Mouse (Mus musculus): ENCODE results near the gene Cxcl10. TPM values are rescaled to one million over a fixed set of nuclear protein-coding genes. Genes with fewer than 3 reads are reported as not detected.
"Not testable (repeated sequence)": the region's sequence is repeated elsewhere in the genome, so short reads cannot be mapped to it uniquely, and the experiment has no call there.

Gene Cxcl10
- polyA plus RNA-seq, 1 experiment, result 7.0 TPM

DNA sequence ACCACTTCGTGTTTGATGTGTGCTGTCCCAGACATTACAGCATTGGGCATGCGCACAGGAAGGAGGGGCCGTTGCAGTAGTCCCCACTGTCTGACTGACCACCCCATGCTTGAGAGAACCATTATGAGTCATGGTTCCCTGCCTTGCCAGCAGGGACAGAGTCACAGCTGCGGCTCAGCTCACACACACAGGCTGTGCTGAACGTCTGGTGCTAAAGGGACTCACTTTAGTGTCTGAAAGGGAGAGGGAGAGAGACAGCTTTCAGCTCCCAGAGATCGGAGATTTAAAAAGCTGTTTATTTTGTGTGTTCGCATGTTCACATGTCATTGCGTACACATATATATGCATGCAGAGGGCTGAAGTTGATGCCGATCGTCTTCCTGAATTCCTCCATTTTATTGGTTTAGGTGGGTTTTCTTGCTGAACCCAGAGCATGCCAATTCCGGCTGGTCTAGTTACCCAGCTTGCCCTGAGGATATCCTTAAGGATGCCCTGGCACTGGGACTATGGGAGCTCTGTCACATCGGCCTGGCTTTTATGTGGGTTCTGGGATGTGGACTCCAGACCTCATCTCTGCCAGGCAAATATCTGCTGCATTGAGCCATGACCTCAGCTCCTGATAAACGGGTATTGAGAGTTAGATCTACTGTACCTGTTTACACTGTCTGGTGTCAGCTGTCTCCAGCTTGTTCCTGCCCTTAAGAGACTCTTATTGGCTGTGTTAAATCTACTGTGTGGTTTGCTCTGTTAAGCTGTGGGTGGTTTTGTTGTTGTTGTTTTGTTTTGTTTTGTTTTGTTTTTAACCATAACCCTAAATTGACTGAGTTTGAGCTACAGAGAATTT lies 20.7 kb upstream of the Cxcl10 start:
- no peak for DNase-seq (ENCODE audit: low spot score)

DNA sequence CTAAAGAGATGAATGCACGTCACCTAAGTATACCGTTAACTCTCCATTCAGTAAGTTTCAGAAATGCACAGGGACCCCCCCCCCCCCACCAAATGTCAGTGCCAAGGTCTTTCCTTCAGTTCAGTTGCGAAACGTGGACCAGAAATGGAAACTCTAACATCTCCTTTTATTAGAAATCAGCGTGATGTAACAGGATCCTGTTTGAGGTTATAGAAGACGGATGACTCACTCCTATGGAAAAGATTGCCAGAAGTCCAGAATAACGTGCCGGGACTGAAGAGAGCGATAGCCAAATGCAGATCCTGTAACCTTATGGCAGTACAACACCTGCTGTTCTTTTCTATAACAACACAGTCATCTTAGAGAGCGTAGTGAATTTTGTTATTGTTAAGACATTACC lies 19.7 kb upstream of the Cxcl10 start:
- DNase-seq (ENCODE audit: low spot score), result no peak

DNA sequence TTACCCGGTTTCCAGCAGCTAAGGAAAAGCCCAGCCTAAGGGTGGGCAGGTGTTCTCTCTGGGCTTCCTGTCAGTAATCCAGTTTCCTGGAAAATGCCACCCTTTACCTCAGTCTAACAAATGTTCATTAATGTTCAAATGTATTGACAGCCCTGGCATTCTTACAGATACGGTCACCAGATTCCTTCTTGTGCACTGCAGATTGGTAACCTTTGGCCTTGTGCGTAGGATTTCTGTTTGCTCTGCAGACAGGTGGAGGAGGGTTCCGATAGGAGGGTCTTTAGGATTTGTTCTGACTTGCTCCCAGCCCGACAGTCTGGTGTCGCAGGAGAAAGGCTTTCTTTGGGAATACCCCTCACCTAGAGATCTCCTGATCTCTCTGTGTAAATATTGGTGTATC lies 17.9 kb upstream of the Cxcl10 start:
- DNase-seq (ENCODE audit: low spot score), result no peak

DNA sequence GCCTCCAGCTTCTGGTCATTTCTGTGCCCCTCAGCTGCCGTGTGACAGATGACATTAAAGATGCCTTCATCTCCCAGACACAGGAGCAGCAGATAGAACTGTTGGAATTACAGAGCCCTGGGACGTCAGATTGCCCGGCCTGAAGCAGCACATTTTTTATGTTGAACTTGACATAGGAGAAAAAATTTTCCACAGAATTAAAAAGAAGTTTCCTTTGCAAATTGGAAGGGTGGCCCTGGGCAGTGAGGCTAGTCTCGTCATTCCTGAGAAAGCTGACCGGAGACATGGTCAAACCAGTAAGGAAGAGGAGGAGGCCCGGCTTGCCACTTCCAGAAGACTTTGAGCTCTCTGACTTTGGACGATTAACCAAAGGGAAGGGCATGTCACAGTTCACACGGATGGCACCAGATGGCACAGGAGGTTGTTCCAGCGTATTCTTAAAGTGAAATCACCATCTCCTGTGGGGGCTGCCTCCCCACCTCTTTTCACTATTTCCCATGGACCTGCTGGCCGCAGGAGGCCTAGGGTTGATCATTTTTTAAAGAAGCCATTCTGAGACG lies 16.5 kb upstream of the Cxcl10 start:
- DNase-seq (ENCODE audit: low spot score), result no peak

DNA sequence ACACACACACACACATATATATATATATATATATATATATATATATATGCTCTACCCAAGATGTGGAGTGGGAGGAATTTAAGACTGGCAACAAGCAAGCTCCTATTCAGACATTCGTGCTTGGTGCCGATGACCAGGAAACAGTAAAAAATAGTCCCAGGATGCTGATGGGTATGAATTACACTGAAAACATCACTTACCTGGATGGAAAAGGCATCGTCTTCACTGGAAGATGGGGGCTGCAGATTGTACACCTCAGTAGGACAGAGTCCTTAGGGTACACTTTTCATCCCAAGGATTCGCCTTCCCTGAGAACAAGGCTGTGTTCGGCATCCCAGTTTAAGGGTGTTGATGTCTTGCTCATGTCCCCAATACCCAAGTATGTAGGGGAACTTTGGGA lies 15.3 kb upstream of the Cxcl10 start:
- DNase-seq (ENCODE audit: low spot score), result no peak

DNA sequence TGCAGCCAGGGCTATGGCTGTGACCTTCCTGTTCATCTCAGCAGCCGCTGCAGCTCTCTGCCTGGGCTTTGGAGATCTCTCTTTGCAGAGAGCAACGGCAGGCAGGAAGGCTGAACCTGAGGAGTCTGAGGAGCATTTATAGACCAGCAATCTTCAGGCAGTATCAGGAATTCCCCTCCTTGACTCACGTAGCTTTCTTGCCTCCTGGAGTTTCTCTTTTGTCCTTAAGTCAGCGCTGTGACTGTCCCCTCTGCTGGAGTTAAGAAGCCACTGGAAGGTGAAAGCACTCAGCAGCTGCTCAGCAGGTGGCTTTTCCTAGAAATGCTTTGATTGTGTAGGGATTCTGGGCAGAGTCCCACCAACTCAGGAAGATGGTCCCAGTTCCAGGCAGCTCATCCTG lies 14.5 kb upstream of the Cxcl10 start:
- DNase-seq (ENCODE audit: low spot score), result no peak

DNA sequence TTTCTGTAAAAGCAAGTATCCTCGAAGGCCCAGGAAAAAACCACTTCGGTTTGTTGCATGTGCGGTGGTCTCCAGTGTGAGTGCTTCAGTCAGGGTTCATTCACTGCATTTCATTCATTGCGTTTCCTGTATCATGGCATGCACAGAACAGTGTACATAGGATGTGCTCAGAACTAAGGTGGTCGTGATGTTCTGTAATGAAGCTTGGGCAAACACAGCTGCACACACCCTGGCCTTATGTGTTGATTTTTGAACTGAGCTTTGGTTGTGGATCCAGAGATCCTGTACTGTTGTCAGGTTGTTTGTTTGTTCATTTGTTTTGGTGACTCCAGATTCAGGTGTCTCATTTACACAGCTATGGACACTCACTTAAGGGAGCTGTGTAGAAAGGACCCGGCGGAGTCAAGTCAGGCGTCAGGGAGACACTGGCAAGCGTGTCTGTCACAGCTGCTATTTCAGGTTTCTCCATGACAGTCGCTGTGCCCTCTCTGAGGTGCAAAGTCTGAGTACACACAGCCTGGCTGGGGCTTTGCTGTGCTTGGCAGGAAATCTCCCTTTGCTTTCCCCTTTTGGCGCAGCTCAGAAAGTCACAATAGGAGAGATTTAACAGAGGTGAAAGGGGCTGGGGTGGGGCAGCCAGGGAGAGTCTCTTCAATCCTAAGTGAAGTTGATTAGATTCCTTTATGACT lies 10.2 kb upstream of the Cxcl10 start:
- DNase-seq (ENCODE audit: low spot score), result no peak

DNA sequence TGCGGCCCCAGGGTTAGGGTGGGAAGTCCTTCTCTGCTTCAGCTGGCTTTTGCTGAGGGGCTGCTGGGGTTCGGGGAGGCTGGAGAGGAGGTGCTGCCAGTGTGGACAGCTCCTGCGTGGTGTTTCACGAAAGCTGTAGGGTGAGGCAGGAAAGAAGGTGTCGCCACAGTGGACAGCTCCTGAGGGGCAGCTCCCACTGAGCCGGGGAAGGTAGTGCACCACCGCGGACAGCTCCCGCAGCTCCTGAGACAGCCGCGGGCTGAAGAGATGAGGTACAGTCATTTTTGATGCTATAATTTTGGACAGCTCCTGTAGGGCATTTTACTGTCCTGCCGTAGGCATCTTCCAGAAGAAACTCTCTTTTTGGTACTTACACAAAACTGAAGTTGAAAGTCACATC lies 9.3 kb upstream of the Cxcl10 start:
- DNase-seq (ENCODE audit: low spot score), result no peak

DNA sequence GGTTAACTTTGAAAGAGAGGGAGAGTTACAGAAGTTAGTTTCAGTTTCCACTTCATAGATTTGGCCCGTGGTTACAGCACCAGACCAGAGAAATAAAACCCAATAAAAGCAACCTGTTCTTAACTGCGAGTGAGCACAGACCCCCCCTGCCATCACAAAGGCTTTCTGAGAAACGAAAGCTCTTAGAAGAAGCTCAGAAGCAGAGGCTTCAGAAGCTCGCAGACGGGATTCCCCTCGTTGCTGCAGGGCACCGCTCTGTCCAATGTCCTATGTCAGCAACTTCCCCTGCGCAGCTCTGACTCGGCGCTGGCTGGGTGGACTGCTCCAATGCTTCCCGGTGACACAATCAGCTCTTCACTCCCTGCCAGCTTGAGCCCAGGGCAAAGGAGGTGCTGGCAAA lies 4.8 kb upstream of the Cxcl10 start:
- no peak for DNase-seq (ENCODE audit: low spot score)

DNA sequence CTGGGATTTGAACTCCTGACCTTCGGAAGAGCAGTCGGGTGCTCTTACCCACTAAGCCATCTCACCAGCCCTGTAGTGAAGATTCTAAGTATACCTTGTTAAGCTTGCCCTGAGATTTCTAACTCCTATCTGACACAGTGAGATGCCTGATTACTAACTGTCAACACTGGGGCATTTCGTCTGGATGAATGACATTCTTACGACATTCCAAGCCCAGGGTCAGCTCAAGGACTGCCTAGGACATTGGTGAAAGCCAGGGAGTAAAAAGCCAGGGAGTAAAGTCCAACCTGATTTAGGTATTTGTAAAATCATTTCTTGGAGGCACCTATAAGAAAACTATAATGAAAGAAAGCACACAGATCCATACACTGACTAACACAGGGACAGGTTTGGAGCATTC lies 4.0 kb upstream of the Cxcl10 start:
- DNase-seq (ENCODE audit: low spot score), result not testable (repeated sequence)

DNA sequence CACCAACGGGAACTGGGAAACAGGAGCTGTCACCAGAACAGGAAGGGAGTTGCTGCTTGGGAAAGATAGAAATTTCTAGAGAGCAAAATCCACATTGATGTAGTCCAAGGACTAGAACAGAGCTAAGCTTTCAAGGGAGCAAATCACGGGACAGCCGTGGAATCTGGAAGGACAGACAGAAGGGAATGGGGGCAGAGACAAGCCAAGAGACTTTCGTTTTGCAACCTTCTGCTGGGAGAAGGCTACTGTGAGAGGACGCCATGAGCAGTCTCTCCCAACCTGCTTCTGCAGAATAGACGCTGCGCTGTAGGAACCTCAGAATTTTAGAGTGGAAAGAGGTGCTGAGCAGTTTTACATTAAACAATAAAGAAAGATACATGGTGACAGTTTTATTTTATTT lies 1.0 kb upstream of the Cxcl10 start:
- DNase-seq (ENCODE audit: low spot score), result no peak

DNA sequence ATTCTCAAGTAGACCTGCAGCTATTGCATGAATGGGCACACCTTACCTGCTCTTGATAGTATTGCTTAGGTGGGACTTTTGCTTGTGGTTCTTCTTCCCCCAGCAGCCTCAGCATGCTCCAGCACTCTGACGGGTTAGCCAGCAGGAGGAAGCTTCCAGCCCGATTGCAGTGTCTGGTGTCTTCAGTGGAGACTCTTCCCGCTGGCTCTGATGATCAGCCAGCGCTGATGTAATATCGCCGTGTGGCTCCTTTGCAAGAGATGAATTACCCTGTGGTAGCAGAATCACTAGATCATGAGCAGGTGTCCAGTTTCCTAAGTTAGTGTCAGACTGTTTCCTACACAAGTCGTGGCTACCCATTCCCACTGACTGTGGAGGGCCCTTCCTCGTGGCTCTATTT lies 3.7 kb downstream of the Cxcl10 start:
- no peak for DNase-seq (ENCODE audit: low spot score)

DNA sequence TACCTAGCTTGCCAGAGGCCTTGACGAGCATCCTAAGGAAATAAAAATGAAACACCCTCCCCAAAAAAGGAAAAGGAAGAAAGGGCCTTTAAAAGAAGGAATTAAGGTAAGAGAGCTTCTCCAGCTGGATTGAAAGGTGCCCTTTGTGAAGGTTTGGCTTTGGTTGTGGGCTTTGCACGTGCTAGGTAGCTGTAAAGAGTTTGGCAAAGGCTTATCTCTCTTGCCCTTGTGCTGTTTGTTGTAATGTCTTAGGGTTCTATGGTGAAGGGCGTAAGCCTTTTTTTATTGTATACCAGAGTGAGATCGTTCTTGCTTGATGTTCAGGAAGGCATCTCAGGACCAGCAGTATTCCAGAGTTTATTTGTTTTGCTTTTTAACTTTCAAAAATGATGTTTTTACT lies 8.1 kb downstream of the Cxcl10 start:
- no peak for DNase-seq (ENCODE audit: low spot score)

DNA sequence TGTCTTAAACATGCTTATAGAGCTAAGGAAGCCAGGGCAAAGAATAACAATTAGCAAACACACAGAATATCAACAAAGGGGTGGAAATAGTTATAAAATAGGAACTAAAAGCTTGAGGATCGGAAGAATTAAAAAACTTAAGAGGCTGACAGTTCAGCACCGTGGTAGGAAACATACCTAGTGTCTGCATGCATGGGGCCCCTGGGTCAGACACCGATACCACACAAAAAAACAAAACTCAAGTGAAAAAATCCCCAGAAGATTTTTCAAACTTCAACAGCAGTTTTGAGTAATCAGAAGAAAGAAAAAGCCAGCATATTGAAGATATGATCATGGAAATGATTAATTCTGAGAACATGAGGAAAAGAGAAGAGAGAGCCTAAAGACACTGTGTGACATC lies 11.9 kb downstream of the Cxcl10 start:
- DNase-seq (ENCODE audit: low spot score), result no peak

DNA sequence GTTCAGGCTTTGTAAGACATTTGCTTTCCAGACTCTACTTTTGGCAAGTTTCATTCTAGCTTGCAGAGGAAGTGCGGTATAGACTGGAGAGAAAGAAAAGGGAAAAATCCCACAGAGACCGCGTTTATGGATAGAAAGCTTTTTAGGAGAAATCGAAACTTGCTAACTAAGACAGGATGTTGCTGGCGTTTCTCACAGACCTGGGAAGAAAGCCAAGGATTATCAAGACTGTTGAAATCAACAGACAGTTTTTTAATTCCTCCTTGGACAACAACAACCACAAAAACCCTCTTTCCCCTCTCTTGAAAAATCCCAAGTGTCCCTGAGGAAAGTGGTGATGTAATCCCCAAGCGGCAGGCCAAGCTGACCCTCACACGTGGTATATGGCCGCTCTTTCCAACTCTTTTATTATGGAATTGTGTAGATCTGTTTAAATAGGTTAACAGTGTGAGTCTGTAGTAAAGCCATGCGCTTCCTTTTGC lies 16.3 kb downstream of the Cxcl10 start:
- no peak for DNase-seq (ENCODE audit: low spot score)

DNA sequence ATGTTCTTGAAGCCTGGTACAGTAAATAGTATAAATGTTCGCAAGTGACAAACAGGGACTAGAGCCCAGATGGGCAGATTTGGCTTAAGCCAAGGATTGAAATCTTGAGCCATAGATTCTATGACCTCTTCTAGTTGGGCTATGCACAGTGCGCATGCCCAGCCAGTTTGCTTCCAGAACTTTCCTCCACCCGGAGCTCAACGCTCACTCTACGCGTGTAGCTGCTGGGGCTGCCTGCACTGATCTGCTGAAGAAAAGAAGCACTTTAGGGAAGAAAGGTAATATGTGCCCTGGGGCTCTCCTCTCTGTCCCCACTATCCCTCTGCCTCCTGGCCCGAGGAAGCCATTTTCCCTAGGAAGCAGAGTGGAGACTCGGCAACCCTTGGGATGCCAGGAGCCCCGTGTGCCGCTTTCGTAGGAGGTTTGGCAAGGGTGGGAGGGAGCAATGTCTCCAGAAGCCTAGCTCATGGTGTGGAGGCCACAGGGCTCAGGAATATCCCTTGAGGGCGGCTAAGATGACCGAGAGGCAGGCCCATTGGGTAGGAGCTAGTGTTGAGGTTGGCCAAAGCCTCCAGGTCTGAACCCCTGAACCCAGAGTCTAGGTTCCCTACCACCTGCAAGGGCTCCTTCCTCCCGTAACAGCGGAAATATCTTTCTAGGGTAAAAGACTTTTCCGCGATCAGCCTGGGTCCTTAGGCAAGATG lies 16.9 kb downstream of the Cxcl10 start, which contains the start of gene Art3:
TSS of gene Art3 (plus strand) at position 193 of the 704 bp plus-strand sequence.
- DNase-seq (ENCODE audit: low spot score), result no peak

DNA sequence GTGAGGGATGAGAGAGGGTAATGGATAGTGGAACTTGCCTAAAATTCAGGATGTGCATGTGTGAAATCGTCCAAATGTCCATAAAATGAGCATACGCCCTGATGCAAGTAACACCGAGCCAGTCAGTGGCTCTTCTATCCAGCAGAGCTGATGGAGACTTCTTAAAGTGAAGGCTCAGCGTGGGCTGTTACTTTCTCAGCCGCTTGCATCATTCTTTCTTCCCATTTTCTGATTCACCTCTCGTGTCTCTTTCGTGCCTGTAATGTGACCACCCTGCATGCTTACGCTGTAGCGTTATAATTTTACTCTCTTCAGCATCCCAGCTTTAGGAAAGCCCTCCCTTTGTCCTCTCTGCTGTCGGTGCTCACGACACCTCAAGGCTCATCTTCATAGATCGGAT lies 17.6 kb downstream of the Cxcl10 start:
- no peak for DNase-seq (ENCODE audit: low spot score)

DNA sequence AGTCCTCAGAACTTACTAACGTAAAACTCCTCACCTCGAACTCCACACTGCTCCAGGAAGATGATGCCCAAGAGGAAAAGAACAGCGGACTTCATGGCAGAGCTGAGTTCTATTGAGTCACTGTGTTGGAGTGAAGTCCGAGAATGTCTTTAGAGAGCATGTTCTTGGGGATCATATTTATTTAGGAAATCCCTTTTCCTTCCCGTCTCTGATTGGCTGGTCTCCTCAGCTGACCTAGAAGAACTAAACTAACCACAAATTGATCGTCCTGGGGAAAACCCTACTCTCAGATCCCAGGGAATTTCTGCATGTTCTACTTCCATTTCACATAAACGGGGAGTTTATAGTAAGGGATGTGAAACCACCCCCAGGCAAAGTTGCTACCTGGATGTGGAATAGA lies 20.8 kb downstream of the Cxcl10 start, which contains the start of gene Cxcl9:
TSS of gene Cxcl9 (minus strand) at position 151 of the 400 bp plus-strand sequence.
- DNase-seq (ENCODE audit: low spot score), result no peak

DNA sequence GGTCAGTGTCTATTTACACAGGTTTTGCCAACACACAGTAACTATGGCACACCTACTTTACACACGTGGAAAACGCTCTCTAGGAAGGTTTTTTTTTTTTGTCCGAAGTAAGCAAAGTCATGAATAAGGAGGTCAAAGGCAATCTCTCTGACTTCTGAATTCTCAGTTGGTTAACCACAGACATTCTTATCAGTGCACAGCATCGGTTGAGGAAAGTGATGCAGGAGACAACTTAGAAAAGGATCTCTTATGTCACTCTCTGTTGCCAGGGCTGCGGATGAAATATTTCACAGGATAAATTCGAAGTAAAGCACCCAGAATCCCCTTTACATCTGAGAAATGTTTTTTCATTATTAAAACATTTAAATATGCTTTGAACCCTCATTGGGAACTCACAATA lies 21.3 kb downstream of the Cxcl10 start:
- DNase-seq (ENCODE audit: low spot score), result no peak

DNA sequence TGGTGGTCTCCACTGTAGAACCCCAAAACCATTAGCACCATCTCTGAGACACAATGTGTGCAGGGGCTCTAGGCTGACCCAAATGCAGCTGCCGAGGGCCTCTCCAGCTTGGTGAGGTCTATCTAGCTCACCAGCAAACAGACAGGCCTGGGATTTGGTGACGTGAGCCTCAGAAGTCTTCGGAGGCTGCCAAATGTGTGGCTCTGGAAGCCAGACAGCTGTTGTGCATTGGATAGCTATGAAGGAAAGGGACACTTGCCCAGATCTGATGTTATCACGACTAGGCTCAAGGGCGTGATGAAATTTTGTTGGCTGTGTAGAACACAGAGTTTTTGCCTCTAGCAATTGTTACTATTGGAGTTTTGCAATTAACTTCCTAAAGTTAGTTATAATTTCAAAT lies 25.4 kb downstream of the Cxcl10 start:
- no peak for DNase-seq (ENCODE audit: low spot score)

DNA sequence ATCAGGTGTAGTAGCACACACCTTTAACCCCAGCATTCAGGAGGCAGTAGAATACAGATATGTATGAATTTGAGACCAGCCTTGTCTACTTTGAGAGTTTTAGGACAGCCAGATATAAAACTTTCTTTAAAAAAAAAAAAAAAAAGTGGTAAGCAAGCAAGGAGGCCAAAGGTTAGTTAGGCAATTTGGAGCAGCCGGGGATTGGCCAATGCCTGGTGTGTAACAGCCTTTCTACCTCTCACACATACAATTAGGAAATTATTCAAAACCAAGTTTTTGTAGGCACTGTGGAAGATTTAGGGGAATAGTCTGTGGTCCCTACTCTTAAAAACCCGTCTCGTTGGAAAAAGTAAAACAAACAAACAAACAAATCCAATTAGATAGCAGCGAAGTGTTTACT lies 26.1 kb downstream of the Cxcl10 start:
- DNase-seq (ENCODE audit: low spot score), result no peak

All from urinary bladder, adult 2 months (tissue).